Mouse (Mus musculus) liver, embryonic 16.5 days (tissue): ENCODE data around the gene Ahsg. TPM values are rescaled to one million over a fixed set of nuclear protein-coding genes. Genes with fewer than 3 reads are reported as not detected.
"Not testable (repeated sequence)": the region's sequence is repeated elsewhere in the genome, so short reads cannot be mapped to it uniquely, and the experiment has no call there.

Experiments
- ATAC-seq: fragments of 200-750 bp; cut with Nextera tagmentation; 2 replicates; pipeline ENCODE4 v1.8.0; 2017; ENCODE audit warnings: low read depth, mild to moderate bottlenecking, moderate number of reproducible peaks, moderate library complexity
- H3K27ac ChIP-seq: fragments of 300-500 bp; sonication (generic); 2 replicates; pipeline ENCODE4 v1.5.1; 2014; ENCODE audit warnings: mild to moderate bottlenecking, low read length
- H3K27me3 ChIP-seq: fragments of 300-500 bp; sonication (generic); 2 replicates; pipeline ENCODE4 v1.6.1; 2014; ENCODE audit warnings: low read depth, low read length, mixed read lengths; ENCODE audit not compliant: control insufficient read depth, insufficient read depth
- H3K36me3 ChIP-seq: fragments of 300-500 bp; sonication (generic); 2 replicates; pipeline ENCODE4 v1.6.1; 2014; ENCODE audit warnings: mild to moderate bottlenecking; ENCODE audit not compliant: control insufficient read depth, insufficient read depth
- H3K4me1 ChIP-seq: fragments of 300-500 bp; sonication (generic); 2 replicates; pipeline ENCODE4 v1.6.1; 2014; ENCODE audit warnings: low read depth, low read length, mixed read lengths; ENCODE audit not compliant: control insufficient read depth
- H3K4me2 ChIP-seq: fragments of 300-500 bp; sonication (generic); 2 replicates; pipeline ENCODE4 v1.6.1; 2014; ENCODE audit warnings: low read depth, low read length, mixed read lengths
- H3K4me3 ChIP-seq: fragments of 300-500 bp; sonication (generic); 2 replicates; pipeline ENCODE4 v1.5.1; 2014; ENCODE audit warnings: low read depth, mild to moderate bottlenecking, low read length
- H3K9ac ChIP-seq: fragments of 300-500 bp; sonication (generic); 2 replicates; pipeline ENCODE4 v1.6.1; 2014; ENCODE audit warnings: low read depth, low read length
- H3K9me3 ChIP-seq: fragments of 300-500 bp; sonication (generic); replicated peaks from 2 replicates; pipeline ENCODE4 v1.6.1; 2016; ENCODE audit warnings: low read length; ENCODE audit not compliant: control insufficient read depth
- WGBS: fragments of 180-500 bp; shearing (Covaris S2); extraction: QIAGEN DNeasy Blood & Tissue Kit; methylation state at CpG from one replicate; pipeline ENCODE4 v1.1.7; 2014; ENCODE audit not compliant: insufficient replicate concordance; 5-methylcytosine and 5-hydroxymethylcytosine counted together
- polyA plus RNA-seq: library from polyadenylated mRNA; unstranded; fragments of >200 nt; fragmentation: Nextera tagmentation; extraction: Ambion mirVana; gene quantifications from 2 replicates; pipeline ENCODE4 v1.2.1, GENCODE M21; 2015

Ahsg gene
- polyA plus RNA-seq, 1 experiment from 2014 or later: 6,290 TPM

DNA sequence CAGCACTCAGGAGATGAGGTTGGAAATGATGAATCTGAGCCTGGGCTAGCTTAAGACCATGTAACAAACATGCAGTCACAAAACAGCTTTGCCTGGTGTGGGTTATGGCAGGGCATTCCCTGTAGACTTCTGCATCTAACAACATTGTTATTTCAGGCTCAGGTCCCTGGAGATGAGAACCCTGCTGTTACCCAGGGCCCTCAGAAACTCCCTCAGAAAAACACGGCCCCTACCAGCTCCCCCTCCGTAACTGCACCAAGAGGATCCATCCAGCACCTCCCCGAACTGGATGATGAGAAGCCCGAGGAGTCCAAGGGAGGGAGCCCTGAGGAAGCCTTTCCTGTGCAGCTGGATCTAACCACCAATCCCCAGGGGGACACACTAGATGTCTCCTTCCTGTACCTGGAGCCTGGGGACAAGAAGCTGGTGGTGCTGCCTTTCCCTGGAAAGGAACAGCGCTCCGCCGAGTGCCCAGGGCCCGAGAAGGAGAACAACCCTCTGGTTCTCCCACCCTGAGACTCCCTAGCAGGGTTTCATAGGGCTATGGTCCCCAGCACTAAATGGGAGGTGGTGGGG lies 48.1 kb downstream of the Ahsg start:
- Histone ChIP-seq H3K27ac (no peak overlapping the region), H3K4me2 (no peak overlapping the region), H3K4me1 (no peaks in the 10 kb centered on the region), H3K9me3 (no peaks in the 10 kb centered on the region; the same call in 1 of the 2 replicates), H3K36me3 (no peaks in the 10 kb centered on the region), H3K9ac (no peak overlapping the region), H3K27me3 (no peaks in the 10 kb centered on the region), H3K4me3 (no peak overlapping the region)
- no peak for ATAC-seq
- 68% methylated on average over 8 of the region's 8 CpGs for WGBS

GRCm38 (mm10) chr16:22941825-22942476 lies 50.9 kb downstream of the Ahsg start:
- not testable (repeated sequence) for H3K4me1 ChIP-seq, H3K36me3 ChIP-seq, ATAC-seq, H3K4me3 ChIP-seq, H3K4me2 ChIP-seq, H3K27ac ChIP-seq, H3K9ac ChIP-seq, H3K27me3 ChIP-seq, H3K9me3 ChIP-seq

- Histone ChIP-seq H3K27ac (no peak overlapping the region), H3K9me3 (no peaks in the 10 kb centered on the region), H3K9ac (no peak overlapping the region), H3K36me3 (no peaks in the 10 kb centered on the region), H3K4me1 (no peaks in the 10 kb centered on the region), H3K4me2 (no peak overlapping the region), H3K4me3 (no peak overlapping the region), H3K27me3 (no peaks in the 10 kb centered on the region)
- ATAC-seq: no peak
- 56% methylated on average over 2 of the region's 2 CpGs for WGBS
Measured at GRCm38 (mm10) chr16:22947371-22947770, 56.3 kb downstream of the Ahsg start.

Other genes with a start within 250 kb of the Ahsg start
- 0.83 and 1.5 TPM in 2 replicates for gene Dgkg, start 234.1 kb upstream of the Ahsg start, polyA plus RNA-seq
- not detected in 2 replicates for gene Crygs, start 79.7 kb upstream of the Ahsg start, polyA plus RNA-seq
- 27.2 and 27.3 TPM in 2 replicates for gene Tbccd1, start 33.6 kb upstream of the Ahsg start, polyA plus RNA-seq
- gene Dnajb11, start 33.4 kb upstream of the Ahsg start, polyA plus RNA-seq: 50.7 and 54.4 TPM in 2 replicates
- 15.3 and 19.3 TPM in 2 replicates for gene Fetub, start 27.1 kb downstream of the Ahsg start, polyA plus RNA-seq
- gene Hrg, start 59.8 kb downstream of the Ahsg start, polyA plus RNA-seq: 6.4 and 9.0 TPM in 2 replicates
- gene Kng2, start 138.2 kb downstream of the Ahsg start, polyA plus RNA-seq: 109 and 122 TPM in 2 replicates
- gene Kng1, start 166.6 kb downstream of the Ahsg start, polyA plus RNA-seq: 1,254 and 1,294 TPM in 2 replicates
- 57.0 and 58.0 TPM in 2 replicates for gene Eif4a2, start 216.2 kb downstream of the Ahsg start, polyA plus RNA-seq
- gene Rfc4, start 236.5 kb downstream of the Ahsg start, polyA plus RNA-seq: 104 and 124 TPM in 2 replicates